Comparison of ENCODE assay signal across 8 mouse cellular contexts in genomic region chr9:44724223-44724622, GRCm38 (mm10). TPM values are rescaled to one million over a fixed set of nuclear protein-coding genes. Genes with fewer than 3 reads are reported as not detected.
DNase-seq lines count a peak whose midpoint lies in the region; ATAC-seq and TF ChIP-seq lines count a peak whose summit lies in the region.
"Had no signal": no experiment of that assay in that cellular context is flagged by ENCODE, and none has a peak within 500 bp of the region (broad histone marks: within the 10 kb centered on the region; RNA-seq: fewer than 3 reads in every experiment).

No protein-coding gene starts in this region.

- no peak overlapping the region for H3K9ac ChIP-seq in embryonic facial prominence, embryonic 15.5 days
- H3K9ac ChIP-seq in heart, postnatal 0 days (replicated peaks; ENCODE audit: low read depth, low read length): no peak overlapping the region

- TF ChIP-seq EP300 in heart, postnatal 0 days (IDR thresholded peaks at IDR 0.05; ENCODE audit: low read depth): no peak

- H3K27ac ChIP-seq in embryonic facial prominence, embryonic 15.5 days (replicated peaks): peak overlapping the region; percentile 87
- peak overlapping the region; percentile 75; the same call in 1 of the 2 replicates for H3K27ac ChIP-seq in heart, postnatal 0 days (ENCODE audit: low read depth)
- H3K27ac ChIP-seq in limb, embryonic 10.5 days: peak overlapping the region; percentile 39; the same call in 1 of the 2 replicates
- H3K27ac ChIP-seq: macrophage had no signal

- H3K4me2 ChIP-seq in embryonic facial prominence, embryonic 15.5 days (replicated peaks): no peak overlapping the region
- no peak overlapping the region for H3K4me2 ChIP-seq in heart, postnatal 0 days (ENCODE audit: low read depth, low read length)

- no peak overlapping the region for H3K4me3 ChIP-seq in embryonic facial prominence, embryonic 15.5 days (replicated peaks)
- no peak overlapping the region for H3K4me3 ChIP-seq in heart, postnatal 0 days (ENCODE audit: low read depth, low read length)
- no peak overlapping the region for H3K4me3 ChIP-seq in limb, embryonic 10.5 days

- no peaks in the 10 kb centered on the region for H3K27me3 ChIP-seq in embryonic facial prominence, embryonic 15.5 days
- no peaks in the 10 kb centered on the region for H3K27me3 ChIP-seq in heart, postnatal 0 days (ENCODE audit: control insufficient read depth, insufficient read depth, low read length)
- no peaks in the 10 kb centered on the region for H3K27me3 ChIP-seq in limb, embryonic 10.5 days (ENCODE audit: low read depth, poor library complexity, severe bottlenecking)

- TF ChIP-seq CTCF in heart, postnatal 0 days (IDR thresholded peaks at IDR 0.05; ENCODE audit: low read depth): no peak

- no peaks in the 10 kb centered on the region for H3K36me3 ChIP-seq in embryonic facial prominence, embryonic 15.5 days
- no peaks in the 10 kb centered on the region; the same call in 1 of the 2 replicates for H3K36me3 ChIP-seq in heart, postnatal 0 days (replicated peaks; ENCODE audit: control insufficient read depth, insufficient read depth, low read length)
- H3K36me3 ChIP-seq in limb, embryonic 10.5 days: peaks cover 32% of the 10 kb centered on the region

- ATAC-seq in embryonic facial prominence, embryonic 15.5 days (ENCODE audit: insufficient number of reproducible peaks, low FRiP score, low TSS enrichment, low read depth): no peak
- ATAC-seq in heart, postnatal 0 days (ENCODE audit: insufficient read depth, low read depth): no peak
- ATAC-seq in megakaryocyte-erythroid progenitor cell, adult 5-6 weeks (replicated peaks; ENCODE audit: low FRiP score, low TSS enrichment, poor library complexity, severe bottlenecking): no peak

- 47% methylated on average over 6 of the region's 6 CpGs for WGBS in embryonic facial prominence, embryonic 15.5 days
- 55% methylated on average over 6 of the region's 6 CpGs for WGBS in heart, postnatal 0 days
- 72% methylated on average over 6 of the region's 6 CpGs for WGBS in limb, embryonic 10.5 days

- H3K4me1 ChIP-seq in embryonic facial prominence, embryonic 15.5 days: peaks cover 82% of the 10 kb centered on the region
- H3K4me1 ChIP-seq in heart, postnatal 0 days (ENCODE audit: control insufficient read depth, insufficient read depth): peaks cover 50% of the 10 kb centered on the region
- peaks cover 68% of the 10 kb centered on the region for H3K4me1 ChIP-seq in limb, embryonic 10.5 days

- intact Hi-C loops in left cerebral cortex, postnatal 14 days (cut with DNase I): no loop called here
- intact Hi-C loops in left cerebral cortex, postnatal 36 days (cut with DNase I): loop anchor here (5.0 kb wide), 1 partner anchor 37 kb away; no protein-coding TSS in a partner anchor

- DNase-seq in left cerebral cortex, postnatal 14 days (ENCODE audit: low spot score in 2 of 2): peak; percentile 54 to 67
- no peak for DNase-seq in left cerebral cortex, postnatal 36 days (ENCODE audit: low spot score in 2 of 2)
- no peak for DNase-seq in heart, postnatal 0 days (ENCODE audit: low spot score)
- no peak for DNase-seq in limb, embryonic 10.5 days (ENCODE audit: low spot score)
- peak; percentile 46 for DNase-seq in right cerebral cortex, postnatal 14 days

- no peaks in the 10 kb centered on the region for H3K9me3 ChIP-seq in embryonic facial prominence, embryonic 15.5 days (replicated peaks)
- no peaks in the 10 kb centered on the region for H3K9me3 ChIP-seq in heart, postnatal 0 days (replicated peaks; ENCODE audit: control insufficient read depth, low read length)
- no peaks in the 10 kb centered on the region for H3K9me3 ChIP-seq in limb, embryonic 10.5 days (replicated peaks)

RNA-seq across cellular contexts. Expression of gene Phldb1, which starts 10.8 kb away (rescaled TPM):
- total RNA-seq in left cerebral cortex, postnatal 14 days (2021): 10 to 100 TPM; 62.4 to 65.7 TPM
- total RNA-seq in left cerebral cortex, postnatal 36 days (2021): 10 to 100 TPM; 74.9 to 86.3 TPM
- 38.6 and 39.0 TPM in 2 replicates for polyA plus RNA-seq in embryonic facial prominence, embryonic 15.5 days (2015; fragmentation: Nextera tagmentation; extraction: Ambion mirVana)
- total RNA-seq in heart, postnatal 0 days (2014; rRNA removed; ENCODE audit: low replicate concordance): 96.0 and 138 TPM in 2 replicates
- polyA plus RNA-seq in heart, postnatal 0 days (2015; fragmentation: Nextera tagmentation; extraction: Ambion mirVana): 25.8 and 28.0 TPM in 2 replicates
- 37.9 and 55.9 TPM in 2 replicates for polyA plus RNA-seq in limb, embryonic 10.5 days (2016; fragmentation: Nextera tagmentation; extraction: Ambion mirVana)
- total RNA-seq in megakaryocyte-erythroid progenitor cell, adult 5-6 weeks (2014; fragmentation: Nextera tagmentation): 3.7 and 5.3 TPM in 2 replicates
- 1.6 and 14.1 TPM in 2 replicates for total RNA-seq in megakaryocyte-erythroid progenitor cell, adult 5-6 weeks (2017)

RNA-seq across cellular contexts. Expression of gene Arcn1, which starts 43.4 kb away (rescaled TPM):
- total RNA-seq in left cerebral cortex, postnatal 14 days (2021): 10 to 100 TPM; 91.2 to 97.7 TPM
- 10 to 100 TPM; 89.0 to 99.0 TPM for total RNA-seq in left cerebral cortex, postnatal 36 days (2021)
- polyA plus RNA-seq in embryonic facial prominence, embryonic 15.5 days (2015; fragmentation: Nextera tagmentation; extraction: Ambion mirVana): 191 and 195 TPM in 2 replicates
- total RNA-seq in heart, postnatal 0 days (2014; rRNA removed; ENCODE audit: low replicate concordance): 71.6 and 80.1 TPM in 2 replicates
- 69.5 and 78.3 TPM in 2 replicates for polyA plus RNA-seq in heart, postnatal 0 days (2015; fragmentation: Nextera tagmentation; extraction: Ambion mirVana)
- 172 and 193 TPM in 2 replicates for polyA plus RNA-seq in limb, embryonic 10.5 days (2016; fragmentation: Nextera tagmentation; extraction: Ambion mirVana)
- total RNA-seq in megakaryocyte-erythroid progenitor cell, adult 5-6 weeks (2014; fragmentation: Nextera tagmentation): 111 and 119 TPM in 2 replicates
- total RNA-seq in megakaryocyte-erythroid progenitor cell, adult 5-6 weeks (2017): 177 and 182 TPM in 2 replicates

RNA-seq across cellular contexts. Expression of gene Ift46, which starts 43.5 kb away (rescaled TPM):
- total RNA-seq in left cerebral cortex, postnatal 14 days (2021): 10 to 100 TPM; 68.2 to 85.5 TPM
- total RNA-seq in left cerebral cortex, postnatal 36 days (2021): 10 to 100 TPM; 65.0 to 72.9 TPM
- 107 and 125 TPM in 2 replicates for polyA plus RNA-seq in embryonic facial prominence, embryonic 15.5 days (2015; fragmentation: Nextera tagmentation; extraction: Ambion mirVana)
- total RNA-seq in heart, postnatal 0 days (2014; rRNA removed; ENCODE audit: low replicate concordance): 10.0 and 41.0 TPM in 2 replicates
- 49.5 and 60.6 TPM in 2 replicates for polyA plus RNA-seq in heart, postnatal 0 days (2015; fragmentation: Nextera tagmentation; extraction: Ambion mirVana)
- polyA plus RNA-seq in limb, embryonic 10.5 days (2016; fragmentation: Nextera tagmentation; extraction: Ambion mirVana): 115 and 146 TPM in 2 replicates
- total RNA-seq in megakaryocyte-erythroid progenitor cell, adult 5-6 weeks (2014; fragmentation: Nextera tagmentation): 27.7 and 31.3 TPM in 2 replicates
- total RNA-seq in megakaryocyte-erythroid progenitor cell, adult 5-6 weeks (2017): 24.1 and 28.7 TPM in 2 replicates

RNA-seq across cellular contexts. Expression of gene Treh, which starts 51.2 kb away (rescaled TPM):
- not detected for total RNA-seq in left cerebral cortex, postnatal 14 days (2021)
- total RNA-seq in left cerebral cortex, postnatal 36 days (2021): under 1 TPM in 1 of 2 experiments, not detected in 1; 0.27 TPM
- polyA plus RNA-seq in embryonic facial prominence, embryonic 15.5 days (2015; fragmentation: Nextera tagmentation; extraction: Ambion mirVana): not detected in 2 replicates
- not detected in 2 replicates for total RNA-seq in heart, postnatal 0 days (2014; rRNA removed; ENCODE audit: low replicate concordance)
- not detected in 2 replicates for polyA plus RNA-seq in heart, postnatal 0 days (2015; fragmentation: Nextera tagmentation; extraction: Ambion mirVana)
- not detected in 2 replicates for polyA plus RNA-seq in limb, embryonic 10.5 days (2016; fragmentation: Nextera tagmentation; extraction: Ambion mirVana)
- total RNA-seq in megakaryocyte-erythroid progenitor cell, adult 5-6 weeks (2014; fragmentation: Nextera tagmentation): not detected in 2 replicates
- total RNA-seq in megakaryocyte-erythroid progenitor cell, adult 5-6 weeks (2017): not detected in 2 replicates
- polyA plus RNA-seq: macrophage had no signal

Comparison
In these comparisons a context has a peak if more than half of its experiments do, and no peak if none do; other contexts are left out.
1. DNase-seq: peak in left cerebral cortex, postnatal 14 days (2 of 2) and right cerebral cortex, postnatal 14 days (single experiment); none in left cerebral cortex, postnatal 36 days (0 of 2), heart, postnatal 0 days (single experiment) and limb, embryonic 10.5 days (single experiment).
2. Peak in every context shown above with its lines, with median percentiles within 50 percentile points of each other: H3K27ac ChIP-seq.